Mouse (Mus musculus) lung, embryonic 15.5 days (tissue): ENCODE measurements at regions not wholly inside any gene's neighbourhood (a gene's known extent, or its start where the extent isn't known, plus 50 kb on each side); places are given as distances from the start of the nearest gene placed in this dataset.
A peak's percentile ranks its signal among the peaks of the same experiment; 100 is the strongest.
"Not testable (repeated sequence)": the region's sequence is repeated elsewhere in the genome, so short reads cannot be mapped to it uniquely, and the experiment has no call there.

Source experiments
- ATAC-seq: fragments of 200-750 bp; cut with Nextera tagmentation; 2 replicates; pipeline ENCODE4 v1.8.0; 2017; ENCODE audit warnings: moderate number of reproducible peaks, borderline replicate concordance; ENCODE audit not compliant: low FRiP score, low TSS enrichment; ENCODE audit errors: extremely low read depth
- H3K27ac ChIP-seq: fragments of 300-500 bp; sonication (generic); 2 replicates; pipeline ENCODE4 v1.5.1; 2015; ENCODE audit warnings: moderate library complexity, mild to moderate bottlenecking, inconsistent platforms
- H3K27me3 ChIP-seq: fragments of 300-500 bp; sonication (generic); 2 replicates; pipeline ENCODE4 v1.6.1; 2015; ENCODE audit warnings: inconsistent platforms
- H3K36me3 ChIP-seq: fragments of 300-500 bp; sonication (generic); 2 replicates; pipeline ENCODE4 v1.6.1; 2015; ENCODE audit warnings: inconsistent platforms
- H3K4me1 ChIP-seq: fragments of 300-500 bp; sonication (generic); 2 replicates; pipeline ENCODE4 v1.6.1; 2015; ENCODE audit warnings: inconsistent platforms
- H3K4me2 ChIP-seq: fragments of 300-500 bp; sonication (generic); 2 replicates; pipeline ENCODE4 v1.6.1; 2015; ENCODE audit warnings: inconsistent platforms, mild to moderate bottlenecking, moderate library complexity
- H3K4me3 ChIP-seq: fragments of 300-500 bp; sonication (generic); 2 replicates; pipeline ENCODE4 v1.5.1; 2015; ENCODE audit warnings: mild to moderate bottlenecking, inconsistent platforms
- H3K9ac ChIP-seq: fragments of 300-500 bp; sonication (generic); 2 replicates; pipeline ENCODE4 v1.6.1; 2015; ENCODE audit warnings: inconsistent platforms
- H3K9me3 ChIP-seq: fragments of 300-500 bp; sonication (generic); 2 replicates; pipeline ENCODE4 v1.6.1; 2016; ENCODE audit warnings: inconsistent platforms
- WGBS: fragments of 180-500 bp; shearing (Covaris S2); methylation state at CpG from one replicate; pipeline ENCODE4 v1.1.7; 2015; 5-methylcytosine and 5-hydroxymethylcytosine counted together

DNA sequence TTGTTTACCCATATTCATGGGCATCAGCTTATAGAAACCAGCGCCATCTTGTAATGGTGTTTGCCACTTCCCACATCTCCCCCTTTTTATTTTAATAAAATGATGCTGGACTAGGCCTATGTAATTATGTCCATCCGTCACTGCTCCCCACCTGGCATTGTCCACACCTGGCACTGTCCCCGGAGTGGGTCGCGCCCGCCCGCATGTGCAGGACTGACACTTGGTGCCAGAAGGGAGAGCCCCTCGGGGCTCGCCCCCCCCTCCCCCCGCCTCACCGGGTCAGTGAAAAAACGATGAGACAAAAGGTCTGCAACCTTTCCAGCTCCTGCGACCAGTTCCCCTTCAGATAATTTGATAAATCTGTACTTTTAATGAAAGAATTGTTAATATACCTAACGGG, 450.8 kb upstream of the Epha6 start:
- not testable (repeated sequence) for ATAC-seq, H3K27ac ChIP-seq, H3K4me3 ChIP-seq, H3K4me1 ChIP-seq, H3K27me3 ChIP-seq, H3K9ac ChIP-seq, H3K4me2 ChIP-seq, H3K9me3 ChIP-seq, H3K36me3 ChIP-seq
- WGBS = 69% methylated on average over 14 of the region's 14 CpGs

DNA sequence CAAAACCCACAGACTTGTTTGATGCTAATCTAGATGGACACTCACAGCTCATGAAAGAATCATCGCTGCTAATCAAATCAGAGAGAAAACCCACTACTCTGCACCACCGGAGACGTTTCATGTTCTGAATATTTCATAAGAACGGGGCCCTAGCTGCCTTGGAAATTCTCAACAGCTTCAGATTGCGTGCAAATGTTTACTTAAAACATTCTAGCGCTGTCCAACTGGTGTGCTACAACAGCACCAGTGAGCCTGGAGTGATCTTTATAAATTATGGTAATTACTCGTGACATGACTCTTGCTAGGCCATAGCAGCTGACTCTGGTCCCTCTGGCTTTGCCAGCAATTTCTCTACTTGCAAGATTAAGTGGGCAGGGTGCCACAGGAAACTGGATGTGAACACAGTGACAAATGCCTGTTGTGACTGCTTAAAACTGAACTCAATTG, 435.8 kb upstream of the Epha6 start:
- Histone ChIP-seq H3K4me2 (no peak overlapping the region), H3K9ac (no peak overlapping the region), H3K4me1 (no peaks in the 10 kb centered on the region), H3K36me3 (no peaks in the 10 kb centered on the region), H3K4me3 (no peak overlapping the region), H3K27ac (no peak overlapping the region), H3K9me3 (no peaks in the 10 kb centered on the region), H3K27me3 (no peaks in the 10 kb centered on the region)
- peak; percentile 35; the same call in 1 of the 2 replicates for ATAC-seq
- WGBS = 34% methylated on average over 7 of the region's 7 CpGs
